Mouse (Mus musculus) c-Kit-positive CD71-negative TER-119-negative erythroid progenitor cells, embryonic 14.5 days (primary cell): ENCODE data around the gene Abi1.
"Not testable (repeated sequence)": the region's sequence is repeated elsewhere in the genome, so short reads cannot be mapped to it uniquely, and the experiment has no call there.

ENCODE experiments used
- DNase-seq: peaks from one replicate; pipeline ENCODE4 v3.0.0-alpha.2; 2013; ENCODE audit warnings: low read depth

Gene Abi1

GRCm38 (mm10) chr2:23030631-23031030 lies 9.4 kb downstream of the Abi1 start:
- DNase-seq, result no peak

- no peak for DNase-seq
Observed at GRCm38 (mm10) chr2:23028826-23029225, 11.2 kb downstream of the Abi1 start.

GRCm38 (mm10) chr2:23026379-23026778 lies 13.7 kb downstream of the Abi1 start:
- no peak for DNase-seq

- DNase-seq, result no peak
Observed at GRCm38 (mm10) chr2:23023714-23024282, 16.2 kb downstream of the Abi1 start.

- DNase-seq, result no peak
Observed at GRCm38 (mm10) chr2:23023023-23023422, 17.0 kb downstream of the Abi1 start.

GRCm38 (mm10) chr2:23021721-23022120 lies 18.3 kb downstream of the Abi1 start:
- DNase-seq, result no peak

- DNase-seq, result no peak
Observed at GRCm38 (mm10) chr2:23021320-23021719, 18.7 kb downstream of the Abi1 start.

GRCm38 (mm10) chr2:23019170-23019569 lies 20.9 kb downstream of the Abi1 start:
- DNase-seq, result no peak

- no peak for DNase-seq
Observed at GRCm38 (mm10) chr2:23016121-23016520, 23.9 kb downstream of the Abi1 start.

GRCm38 (mm10) chr2:23015335-23015734 lies 24.7 kb downstream of the Abi1 start:
- DNase-seq, result no peak

- not testable (repeated sequence) for DNase-seq
Observed at GRCm38 (mm10) chr2:23014935-23015334, 25.1 kb downstream of the Abi1 start.

- no peak for DNase-seq
Observed at GRCm38 (mm10) chr2:23008256-23008655, 31.8 kb downstream of the Abi1 start.

- DNase-seq, result no peak
Observed at GRCm38 (mm10) chr2:23007577-23007976, 32.5 kb downstream of the Abi1 start.

- DNase-seq, result no peak
Observed at GRCm38 (mm10) chr2:23007149-23007548, 32.9 kb downstream of the Abi1 start.

GRCm38 (mm10) chr2:23006219-23006618 lies 33.8 kb downstream of the Abi1 start:
- peak; percentile 13 for DNase-seq

GRCm38 (mm10) chr2:23002637-23003036 lies 37.4 kb downstream of the Abi1 start:
- DNase-seq, result no peak

- DNase-seq, result no peak
Observed at GRCm38 (mm10) chr2:22999620-23000019, 40.4 kb downstream of the Abi1 start.

- no peak for DNase-seq
Observed at GRCm38 (mm10) chr2:22998804-22999203, 41.2 kb downstream of the Abi1 start.

- no peak for DNase-seq
Observed at GRCm38 (mm10) chr2:22998015-22998414, 42.0 kb downstream of the Abi1 start.

- no peak for DNase-seq
Observed at GRCm38 (mm10) chr2:22996071-22996470, 44.0 kb downstream of the Abi1 start.

- no peak for DNase-seq
Observed at GRCm38 (mm10) chr2:22985973-22986657, 53.9 kb downstream of the Abi1 start.

GRCm38 (mm10) chr2:22977387-22977973 lies 62.6 kb downstream of the Abi1 start:
- DNase-seq, result no peak

- DNase-seq, result no peak
Observed at GRCm38 (mm10) chr2:22962970-22963369, 77.1 kb downstream of the Abi1 start.

GRCm38 (mm10) chr2:22962242-22962641 lies 77.8 kb downstream of the Abi1 start:
- DNase-seq, result no peak
